Mouse (Mus musculus): ENCODE results near the gene Tsku.

Tsku gene

DNA sequence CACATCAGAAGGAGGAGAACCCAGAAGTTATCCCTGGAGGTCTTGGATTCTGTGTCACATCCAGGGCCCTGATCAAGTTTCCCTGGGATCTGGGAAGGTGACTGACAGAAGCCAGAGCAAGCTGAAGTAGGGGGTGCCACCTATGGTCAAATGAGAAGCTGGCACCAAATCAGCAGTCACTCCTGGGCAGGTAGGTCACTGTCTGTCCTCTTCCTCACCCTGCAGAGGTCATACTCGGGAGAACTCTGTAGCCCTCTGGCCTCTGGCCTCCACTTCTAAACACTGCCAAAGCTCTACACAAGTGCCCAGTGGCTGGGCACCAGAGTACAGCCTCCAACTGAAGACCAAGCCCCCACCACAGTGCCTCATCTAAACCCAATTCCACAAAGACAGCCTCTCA, 3.1 kb downstream of the Tsku start:
- DNase-seq: no peak

DNA sequence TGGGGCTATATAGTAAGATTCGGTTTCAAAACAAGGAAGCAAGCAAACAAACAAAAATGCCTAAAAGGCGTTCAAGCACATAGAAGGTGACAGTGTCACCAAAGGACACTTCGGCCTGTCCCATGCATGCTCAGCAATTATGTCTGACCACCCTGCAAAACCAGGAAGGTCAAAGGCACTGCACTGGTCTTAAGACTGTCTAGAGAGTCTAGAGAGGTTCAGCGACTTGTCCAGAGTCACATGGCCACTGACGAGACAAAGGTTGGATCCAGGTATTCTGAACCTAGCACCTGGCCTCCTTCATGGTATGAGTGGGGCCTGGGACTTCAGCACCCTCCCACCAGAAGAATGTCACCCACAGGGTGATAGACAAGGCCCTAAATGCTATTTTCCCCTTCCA, 3.8 kb downstream of the Tsku start:
- DNase-seq: no peak

DNA sequence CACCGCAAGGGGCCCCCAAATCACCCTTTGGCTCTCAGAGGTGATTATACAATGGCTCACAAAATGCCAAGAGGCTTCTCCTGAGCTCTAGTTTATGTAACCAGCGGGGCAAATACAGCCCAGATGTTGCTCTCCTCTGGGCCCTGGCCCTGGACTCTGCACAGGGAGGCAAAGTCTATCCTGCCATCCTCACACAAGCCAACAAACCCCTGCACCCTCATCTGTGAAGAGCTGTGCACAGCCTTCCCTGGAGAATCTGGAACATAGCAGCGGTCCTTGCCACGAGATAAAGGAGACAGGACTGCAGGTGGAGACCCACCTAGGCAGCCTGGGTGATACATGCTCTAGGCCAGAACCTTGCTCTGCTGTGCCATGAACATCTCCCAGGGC, 6.2 kb downstream of the Tsku start:
- no peak for DNase-seq

DNA sequence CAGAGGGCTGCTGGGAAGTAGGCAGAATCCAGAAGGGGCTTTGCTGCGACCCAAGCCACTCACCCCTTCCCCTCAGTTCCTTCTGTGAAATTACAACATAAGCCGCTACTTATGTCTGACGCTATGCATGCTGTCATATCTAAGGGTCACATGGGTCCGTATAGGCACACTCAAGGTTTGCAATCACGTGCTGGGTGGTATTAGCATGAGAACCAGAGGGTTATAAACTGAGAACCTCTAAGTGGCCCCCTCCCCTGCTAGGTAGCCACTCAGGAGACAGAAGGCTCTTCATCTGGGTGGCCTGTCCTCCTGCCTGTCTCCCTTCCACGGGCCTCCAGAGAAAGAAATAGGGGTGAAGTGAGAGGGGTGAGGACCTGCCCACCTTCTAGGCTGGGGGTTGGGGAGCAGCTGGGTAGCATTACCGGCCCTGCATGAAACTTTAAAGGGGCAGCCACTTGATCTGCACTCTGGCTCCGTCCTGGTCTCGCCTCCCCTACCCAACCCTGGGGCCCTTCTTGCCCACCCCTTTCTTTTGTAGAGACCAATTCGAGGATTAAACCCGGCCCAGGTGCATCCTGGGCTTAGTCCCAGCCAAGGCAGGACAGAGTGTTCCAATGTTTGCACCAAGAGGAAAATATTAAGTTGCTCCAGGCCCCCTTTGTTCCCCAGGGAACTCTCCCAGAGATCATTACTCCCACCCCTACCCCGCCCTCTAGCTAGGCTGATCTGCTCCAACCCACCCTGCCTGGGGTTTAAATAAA, 6.8 kb downstream of the Tsku start:
- no peak for DNase-seq

DNA sequence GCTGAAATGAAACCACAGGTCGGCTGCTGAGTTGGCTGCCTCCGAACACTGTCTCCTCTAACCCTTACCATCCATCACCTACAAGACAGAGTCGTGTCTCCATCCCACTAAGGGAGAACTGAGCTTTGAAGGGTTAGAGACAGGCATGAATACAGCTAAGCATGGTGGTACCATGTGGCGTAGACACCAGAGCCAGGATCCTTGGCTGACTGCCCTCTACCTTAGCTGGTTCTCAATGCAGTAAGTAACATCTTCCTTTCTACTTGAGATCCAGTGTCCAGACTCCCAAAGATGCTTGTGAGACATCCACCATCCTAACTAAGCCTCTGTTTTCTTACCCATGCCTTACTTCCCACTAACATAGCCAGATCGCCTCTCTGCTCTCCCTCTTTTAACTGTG, 7.5 kb downstream of the Tsku start:
- DNase-seq: no peak

DNA sequence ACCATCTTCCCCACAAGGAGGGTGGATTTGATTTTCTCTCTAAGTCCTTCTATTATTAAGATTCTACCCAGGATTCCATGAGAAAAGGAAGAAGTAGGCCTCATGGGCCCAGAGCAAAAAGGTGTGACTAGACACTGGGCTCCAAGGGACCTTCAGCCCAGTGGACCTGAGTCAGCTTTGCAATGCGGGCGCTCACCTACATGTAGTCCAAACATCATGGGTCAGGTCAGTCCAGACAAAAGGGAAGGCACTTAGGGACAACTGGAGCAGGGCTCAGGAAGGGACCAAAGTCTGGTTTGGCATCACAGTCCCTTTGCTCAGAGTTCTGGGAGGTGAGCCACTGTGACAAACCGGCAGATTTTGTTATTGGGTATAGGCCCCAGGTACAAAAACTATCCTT, 9.6 kb downstream of the Tsku start:
- no peak for DNase-seq

DNA sequence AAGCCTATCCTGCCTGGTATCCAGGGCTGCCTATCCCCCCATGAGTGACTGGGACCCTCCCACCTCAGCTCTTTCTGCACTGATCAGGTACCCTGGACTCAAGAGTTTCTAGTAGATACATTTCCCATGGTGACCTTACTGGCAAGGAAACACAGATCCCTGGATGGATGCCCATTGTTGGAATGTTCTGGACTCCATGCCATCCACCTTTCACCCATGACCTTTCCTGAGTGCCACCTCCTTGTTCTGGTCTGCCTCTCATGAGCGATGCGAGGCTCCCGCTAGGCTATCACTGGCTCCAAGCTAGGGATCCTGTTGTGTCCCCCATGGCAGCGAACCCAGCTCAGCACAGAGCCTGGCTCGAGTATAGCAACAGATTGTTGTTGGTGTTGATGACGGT, 11.3 kb downstream of the Tsku start:
- no peak for DNase-seq

DNA sequence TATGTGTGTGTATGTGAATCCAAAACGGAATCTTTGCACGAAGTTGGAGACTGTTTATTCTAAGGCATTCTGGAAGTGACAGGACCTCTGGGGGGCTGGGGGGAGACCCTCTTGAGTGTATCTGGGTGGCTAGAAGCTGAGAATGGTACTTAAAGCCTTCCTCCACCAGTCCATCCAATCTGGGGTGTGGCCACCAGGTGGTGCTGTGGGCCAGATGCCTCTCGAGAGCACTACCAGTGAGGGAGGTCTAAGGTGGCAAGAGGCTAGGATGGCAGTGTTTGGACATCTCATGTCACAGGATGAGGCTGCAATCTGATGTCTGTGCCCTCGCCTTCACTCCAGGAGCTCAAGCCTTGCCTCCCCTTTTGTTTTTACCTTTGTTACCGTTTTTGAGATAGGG, 12.0 kb downstream of the Tsku start:
- DNase-seq: peak; percentile 95

DNA sequence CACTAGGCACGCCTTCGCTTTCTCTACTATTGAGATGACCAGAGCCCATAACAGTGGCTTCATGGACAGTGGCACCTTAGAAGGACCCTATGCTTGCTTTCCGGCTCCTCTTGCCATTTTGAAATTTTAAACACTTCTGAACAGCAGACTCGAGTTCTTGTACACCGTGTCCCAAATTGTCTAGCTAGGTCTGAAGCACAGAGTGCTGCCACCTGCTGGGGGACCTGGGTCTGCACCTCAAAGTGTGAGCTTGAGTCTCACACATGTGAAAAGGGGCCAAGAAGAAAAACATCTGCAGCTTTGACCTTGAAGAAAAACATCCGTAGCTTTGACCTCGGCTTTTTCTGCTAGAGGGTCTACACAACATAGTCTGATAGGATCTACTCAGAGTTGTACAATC, 13.1 kb downstream of the Tsku start:
- no peak for DNase-seq

DNA sequence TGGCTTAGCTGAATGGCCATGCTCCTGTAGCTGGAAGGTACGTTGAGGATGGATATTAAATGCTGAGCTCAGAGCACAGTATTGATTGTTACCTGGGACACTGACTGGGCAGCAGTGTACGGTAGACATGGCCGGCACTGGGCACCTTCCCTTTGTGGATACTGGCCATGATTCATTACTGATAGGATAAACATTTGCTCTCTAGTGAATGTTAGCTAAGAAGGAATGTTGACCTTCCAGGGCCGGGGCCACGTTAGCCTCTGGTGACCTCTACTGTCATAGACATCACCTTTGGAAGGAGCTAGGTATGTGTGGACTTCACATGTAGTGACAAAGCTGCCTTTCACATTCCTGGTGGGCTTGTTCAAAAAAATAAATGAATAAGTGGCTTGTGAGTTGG, 13.7 kb downstream of the Tsku start:
- DNase-seq: no peak

DNA sequence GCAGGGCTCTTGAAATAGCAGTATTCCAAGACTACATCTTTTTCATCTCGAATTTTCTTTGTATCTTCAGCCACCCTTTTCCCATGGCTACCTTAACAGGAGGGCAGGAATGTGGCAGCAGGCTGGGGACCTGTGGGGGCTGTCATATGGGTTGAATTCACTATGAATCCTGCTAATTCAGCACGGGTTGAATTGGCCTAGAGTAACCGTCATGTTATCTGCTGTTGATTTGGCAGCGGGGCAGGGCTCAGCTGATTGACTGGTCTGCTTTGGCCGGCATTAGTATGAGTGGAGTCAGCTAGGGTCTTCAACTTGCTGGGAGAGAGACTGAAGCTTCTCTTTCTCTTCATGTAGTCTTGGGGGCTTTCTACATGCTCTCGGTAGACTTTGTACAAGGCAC, 16.1 kb downstream of the Tsku start:
- no peak for DNase-seq

DNA sequence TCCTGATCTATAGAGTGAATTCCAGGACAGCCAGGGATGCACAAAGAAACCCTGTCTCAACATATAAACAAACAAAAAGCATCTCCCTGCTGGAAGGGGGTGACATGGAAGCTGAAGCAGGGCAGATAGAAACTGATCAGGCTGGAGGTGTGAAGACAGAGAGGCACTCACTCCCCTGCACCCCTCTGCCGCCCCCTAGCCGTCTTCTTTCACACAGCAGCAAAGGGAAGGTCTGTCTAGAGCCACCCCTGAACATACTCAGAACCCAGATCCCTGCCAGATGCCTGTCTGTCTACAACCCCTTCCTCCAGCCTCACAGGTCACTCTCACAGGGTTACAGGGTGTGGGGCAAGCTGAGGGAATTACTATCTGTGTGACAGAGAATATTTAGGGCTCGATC, 16.8 kb downstream of the Tsku start:
- no peak for DNase-seq

DNA sequence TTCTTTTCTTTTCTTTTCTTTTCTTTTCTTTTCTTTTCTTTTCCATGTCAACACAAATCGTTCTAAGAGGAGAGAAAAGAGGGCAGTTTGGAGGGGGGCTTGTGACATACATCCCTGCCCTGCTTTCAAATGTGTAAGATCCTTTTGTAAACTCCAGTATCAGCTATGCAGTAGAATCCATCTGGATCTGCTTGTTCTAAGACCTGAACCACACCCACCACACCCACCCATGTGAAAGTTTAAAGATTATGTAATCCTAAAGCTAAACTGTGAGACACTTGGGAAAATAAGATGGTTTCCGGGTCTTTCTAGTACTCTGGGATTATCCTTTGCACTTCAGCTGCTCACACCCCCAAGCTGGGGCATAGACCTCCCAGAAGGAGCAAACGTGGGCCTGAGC, 18.9 kb downstream of the Tsku start:
- DNase-seq: no peak

DNA sequence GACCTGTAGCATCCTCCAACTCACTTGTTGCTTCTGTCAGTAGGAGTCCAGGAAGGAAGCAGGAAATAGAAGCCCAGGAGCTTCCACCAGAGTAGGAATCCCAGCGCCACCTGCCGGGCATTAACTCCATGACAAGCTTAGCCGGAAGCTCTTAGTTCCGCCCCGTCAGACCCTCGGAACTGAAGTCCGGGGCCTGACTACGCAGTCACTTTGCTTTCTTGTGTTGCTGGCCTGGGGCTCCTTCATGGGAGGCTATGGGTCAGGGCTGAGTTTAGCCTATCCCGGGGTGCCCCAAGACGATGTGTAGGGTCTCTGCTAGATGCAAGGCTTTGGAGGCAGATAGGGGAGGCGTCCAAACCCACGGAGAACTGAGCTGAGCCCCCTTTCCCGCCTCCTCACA, 19.7 kb downstream of the Tsku start:
- peak; percentile 98 for DNase-seq

DNA sequence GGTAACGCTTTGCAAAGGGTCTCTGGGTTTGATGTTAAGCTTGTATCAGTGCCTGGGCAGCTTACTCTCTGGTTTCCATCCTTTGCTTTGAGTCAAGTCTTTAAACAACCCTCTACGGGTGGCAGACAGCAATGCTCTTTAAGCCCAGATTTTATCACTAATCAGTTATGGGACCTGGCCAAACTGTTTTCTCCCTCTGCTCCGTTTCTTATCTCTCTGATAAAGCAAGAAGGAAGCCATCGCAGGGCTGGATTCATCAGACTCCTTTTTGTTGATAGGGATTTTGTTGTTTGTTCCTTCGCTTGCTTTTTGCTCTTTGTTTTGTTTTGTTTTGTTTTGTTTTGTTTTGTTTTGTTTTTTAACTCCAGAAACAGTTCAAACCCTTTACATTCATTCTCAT, 20.8 kb downstream of the Tsku start:
- no peak for DNase-seq

DNA sequence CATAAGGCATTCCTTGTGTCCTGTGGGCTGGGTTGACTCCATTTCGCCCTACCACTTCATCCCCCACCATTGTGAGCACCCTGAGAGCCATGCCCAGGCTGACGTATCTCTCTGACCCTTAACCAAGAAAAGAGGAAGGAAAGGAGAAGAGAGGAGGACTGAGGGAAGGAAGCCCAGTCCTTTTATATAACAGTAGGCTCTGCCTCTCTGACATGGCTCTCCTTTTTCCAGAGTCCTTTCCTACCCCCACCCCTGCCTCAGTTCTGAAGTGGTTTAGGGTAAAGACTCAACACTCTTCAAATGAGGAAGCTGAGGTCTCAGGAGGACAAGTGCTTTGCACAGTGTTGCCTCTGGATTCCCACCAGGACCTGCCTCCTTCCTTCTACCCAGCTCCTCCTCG, 27.1 kb downstream of the Tsku start:
- peak; percentile 91 for DNase-seq

DNA sequence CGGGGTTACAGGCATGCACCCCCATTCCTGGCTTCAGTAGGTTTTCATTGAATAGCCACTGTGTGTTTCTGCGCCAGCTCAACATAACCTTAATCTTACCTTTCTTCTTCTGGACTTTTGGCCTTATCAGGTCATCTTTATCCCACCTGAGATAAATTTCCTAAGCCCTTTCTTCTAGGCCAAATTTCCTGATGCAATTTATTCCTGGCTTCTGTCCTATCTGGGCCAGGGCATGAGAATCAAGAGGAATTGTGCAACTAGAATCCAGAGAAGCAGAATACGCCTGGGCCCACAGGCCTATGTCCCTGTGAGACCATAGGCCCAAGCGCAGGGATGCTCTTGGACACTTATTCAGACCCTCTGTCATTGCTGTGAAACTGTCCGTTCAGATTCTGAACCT, 27.6 kb downstream of the Tsku start:
- no peak for DNase-seq

DNA sequence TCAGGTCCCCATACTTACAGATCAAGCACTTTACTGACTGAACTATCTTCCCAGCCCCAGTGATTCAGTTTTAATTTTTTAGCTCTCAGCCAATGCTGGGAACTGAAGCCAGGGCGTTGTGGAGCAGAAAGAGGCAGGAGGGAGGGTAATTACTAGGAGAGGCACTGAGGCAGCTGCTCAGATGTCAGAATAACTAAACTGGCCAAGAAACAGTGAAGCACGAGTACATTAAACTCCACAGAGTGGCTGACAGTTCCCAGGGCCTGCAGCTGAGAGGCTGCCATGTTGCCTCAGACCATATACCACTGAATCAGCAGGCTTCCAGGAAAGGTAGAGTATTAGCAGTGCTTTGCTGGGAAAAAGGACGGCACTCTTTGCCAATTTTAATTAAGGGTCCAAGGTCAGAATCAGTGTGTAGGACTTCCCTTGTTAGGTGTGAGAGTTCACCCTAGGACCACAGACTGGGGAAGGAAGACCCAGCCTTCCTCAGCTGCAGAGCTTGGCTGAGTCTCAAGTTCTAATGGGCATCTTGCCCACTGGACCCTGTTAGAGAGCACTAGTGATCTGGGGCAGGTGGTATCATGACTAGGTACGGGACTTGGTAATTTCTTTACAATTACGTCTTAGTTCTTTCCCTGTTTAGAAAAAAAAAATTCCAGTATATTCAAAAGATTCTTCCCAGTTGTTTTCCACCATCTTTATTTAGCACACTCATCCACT, 28.3 kb downstream of the Tsku start:
- no peak for DNase-seq

DNA sequence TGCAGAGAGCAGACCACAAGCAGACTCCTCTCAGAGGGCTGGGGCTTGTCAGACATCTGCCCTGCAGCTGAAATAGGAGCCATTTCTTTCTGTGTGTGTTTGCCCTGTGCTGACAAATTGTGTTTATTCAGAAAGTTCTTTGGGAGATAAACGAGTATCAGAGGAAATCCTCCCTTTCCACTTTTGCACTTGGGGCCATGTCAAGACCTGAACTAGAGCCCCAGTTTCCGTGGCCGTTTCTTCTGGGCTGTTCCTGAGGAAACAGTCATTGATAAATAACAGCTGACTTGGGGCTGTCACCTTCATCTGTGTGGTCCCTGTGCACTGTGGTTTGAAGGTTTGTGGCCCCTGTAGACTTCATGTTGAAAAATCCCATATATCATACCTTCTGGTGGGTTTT, 29.2 kb downstream of the Tsku start:
- no peak for DNase-seq

DNA sequence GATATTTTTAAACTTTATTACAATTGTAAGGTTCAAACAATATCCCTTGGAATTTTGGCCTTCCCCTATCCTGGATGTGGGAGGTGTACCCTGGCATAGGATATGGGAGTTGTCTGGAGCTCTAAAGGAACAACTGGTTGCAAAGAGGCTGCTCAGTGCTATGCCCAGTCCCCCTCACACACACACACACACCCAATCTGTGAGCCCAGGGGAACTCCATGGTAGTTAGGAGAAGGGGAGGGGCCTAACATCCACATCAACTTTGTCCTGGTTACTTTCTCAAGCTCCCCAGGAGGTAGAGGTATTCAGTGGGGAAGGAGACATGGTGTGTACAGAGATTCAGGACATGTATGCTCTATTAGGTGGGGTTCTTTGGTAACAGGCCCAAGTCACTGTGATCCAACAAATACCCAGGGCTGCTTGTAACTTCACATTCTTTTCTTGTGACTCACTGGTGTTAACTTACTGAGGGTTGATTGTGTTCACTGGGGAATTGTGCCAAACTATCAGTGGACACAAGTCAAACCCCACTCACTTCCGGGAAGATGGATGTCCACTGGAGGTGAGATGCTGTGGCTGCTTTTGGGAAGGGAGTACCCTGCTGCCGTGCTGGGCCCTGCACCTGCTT, 30.6 kb downstream of the Tsku start:
- DNase-seq: no peak

DNA sequence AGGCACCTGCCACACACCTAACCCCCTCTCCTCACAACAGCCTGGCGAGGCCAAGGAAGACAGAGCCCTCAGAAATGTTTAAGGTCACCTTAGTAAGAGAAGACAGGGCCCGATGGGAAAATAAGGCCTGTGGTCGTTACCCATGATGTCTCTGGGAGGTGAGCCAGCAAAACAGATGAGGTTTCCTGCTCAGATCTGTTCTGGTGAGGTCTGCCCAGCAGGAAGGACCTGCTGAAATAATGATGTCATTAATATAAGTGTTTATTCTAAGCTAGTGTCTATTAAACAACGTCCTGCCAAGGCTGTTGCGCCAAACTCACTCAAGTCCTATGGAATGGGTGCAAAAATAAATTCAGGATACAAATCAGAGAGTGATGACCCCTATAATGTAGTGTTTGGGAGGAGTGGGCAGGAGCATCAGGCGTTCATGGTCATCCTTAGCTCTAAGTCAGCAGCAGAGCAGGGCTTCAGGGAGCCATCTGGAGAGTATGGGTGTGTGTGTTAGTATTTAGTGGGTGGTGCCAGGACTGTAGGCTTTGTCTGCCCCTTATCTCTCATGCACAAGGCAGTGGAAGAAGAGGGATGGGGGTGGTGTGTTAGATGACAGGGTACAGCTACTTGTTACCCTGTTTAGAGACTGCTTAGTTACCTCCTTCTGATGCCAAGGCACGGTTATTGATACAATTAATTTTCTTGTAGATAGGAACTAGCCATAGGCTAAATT, 31.3 kb downstream of the Tsku start:
- no peak for DNase-seq

DNA sequence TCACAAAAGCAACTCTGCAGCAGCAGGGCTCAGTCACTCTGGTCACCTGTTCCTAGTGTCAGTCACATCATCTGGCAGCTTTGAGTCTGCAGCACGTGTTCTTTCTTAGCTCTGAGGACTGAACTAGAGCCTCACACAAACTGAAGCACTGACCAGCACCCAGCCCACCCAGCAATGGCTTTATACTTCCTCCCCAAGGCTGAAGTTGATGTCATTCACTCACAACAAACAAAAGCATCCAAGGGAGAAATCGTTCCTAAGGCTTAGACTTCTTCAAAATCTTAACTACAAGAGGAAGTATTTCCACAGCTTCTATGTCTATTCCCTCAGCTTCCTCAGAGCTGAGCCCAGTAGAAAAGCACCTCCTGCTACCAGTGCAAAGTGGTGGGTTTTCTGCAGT, 32.8 kb downstream of the Tsku start:
- DNase-seq: peak; percentile 87

DNA sequence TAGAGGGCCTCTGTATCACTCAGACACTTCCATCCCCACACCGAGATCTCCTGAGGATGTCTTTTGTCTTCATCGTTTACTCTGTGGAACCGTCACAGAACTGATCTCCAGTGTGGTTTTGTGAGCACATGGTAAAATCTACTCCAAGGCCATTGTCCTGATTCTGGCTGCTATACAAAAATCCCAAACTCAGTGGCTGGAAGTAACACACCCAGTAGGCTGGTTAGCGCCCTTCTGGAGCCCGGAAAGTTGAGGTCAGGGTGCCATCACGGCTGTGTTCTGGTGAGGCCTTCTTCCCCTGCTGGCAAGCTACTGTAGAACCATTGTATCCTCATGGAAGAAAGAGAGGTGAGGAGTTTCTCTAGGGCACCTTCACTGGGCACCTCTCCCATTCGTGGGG, 35.1 kb downstream of the Tsku start:
- peak; percentile 86 for DNase-seq

DNA sequence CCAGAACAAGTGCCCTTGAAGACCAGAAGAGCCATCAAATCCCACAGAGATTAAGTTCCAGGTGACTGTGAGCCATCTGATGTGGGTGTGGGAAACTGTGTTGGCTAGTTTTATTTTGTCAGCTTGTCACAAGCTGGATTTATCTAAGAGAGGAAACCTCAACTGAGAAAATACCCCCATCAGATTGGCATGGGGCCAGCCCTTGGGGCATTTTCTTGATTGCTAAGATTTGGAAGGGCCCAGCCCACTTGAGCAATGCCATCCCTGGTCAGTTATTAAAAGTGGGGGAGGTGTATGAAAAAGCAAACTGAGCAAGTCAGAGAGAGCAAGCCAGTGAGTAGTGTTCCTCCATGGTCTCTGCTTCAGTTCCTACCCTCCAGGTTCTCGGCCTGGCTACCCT, 36.9 kb downstream of the Tsku start:
- DNase-seq: peak; percentile 83

Measured in heart, adult 11 months (tissue).